Mouse (Mus musculus) heart, adult 2 months (tissue): ENCODE data around the gene Lcor. TPM values are rescaled to one million over a fixed set of nuclear protein-coding genes. Genes with fewer than 3 reads are reported as not detected.

Experiments
- DNase-seq, 2 experiments: peaks; one replicate each; pipeline ENCODE4 v3.0.0; 2021
- H3K27ac ChIP-seq: fragments of 200-600 bp; 2 replicates; pipeline ENCODE4 v1.8.1; 2022
- H3K27me3 ChIP-seq: fragments of 200-500 bp; 2 replicates; pipeline ENCODE4 v1.6.1; 2012; ENCODE audit warnings: mild to moderate bottlenecking, low read length, inconsistent platforms, mixed read lengths; ENCODE audit not compliant: control insufficient read depth, insufficient read depth
- H3K36me3 ChIP-seq: fragments of 200-500 bp; 2 replicates; pipeline ENCODE4 v1.6.1; 2012; ENCODE audit warnings: low read length, inconsistent platforms; ENCODE audit not compliant: control insufficient read depth, insufficient read depth
- H3K4me1 ChIP-seq: fragments of 200-500 bp; 2 replicates; pipeline ENCODE4 v1.6.1; 2011; ENCODE audit warnings: low read length; ENCODE audit not compliant: control insufficient read depth, insufficient read depth
- H3K4me3 ChIP-seq: fragments of 200-600 bp; 2 replicates; pipeline ENCODE4 v1.8.1; 2022
- H3K79me2 ChIP-seq: fragments of 200-500 bp; replicated peaks from 2 replicates; pipeline ENCODE4 v1.6.1; 2012; ENCODE audit warnings: mild to moderate bottlenecking, inconsistent platforms, low read length, moderate library complexity, mixed read lengths; ENCODE audit not compliant: control insufficient read depth, insufficient read depth
- H3K9ac ChIP-seq: fragments of 200-500 bp; 2 replicates; pipeline ENCODE4 v1.6.1; 2012; ENCODE audit warnings: low read depth, mild to moderate bottlenecking, control low read depth, inconsistent platforms, low read length, mixed read lengths
- CTCF ChIP-seq: fragments of 200-600 bp; IDR thresholded peaks from 2 replicates; pipeline ENCODE4 v1.8.1; 2022; ENCODE audit warnings: antibody characterized with exemption, mild to moderate bottlenecking, moderate library complexity
- EP300 ChIP-seq: fragments of 200-500 bp; IDR thresholded peaks from 2 replicates; pipeline ENCODE4 v1.6.1; 2011; ENCODE audit warnings: low read depth, low read length, control low read depth; ENCODE audit not compliant: insufficient read depth
- POLR2A ChIP-seq: fragments of 200-500 bp; IDR thresholded peaks from 2 replicates; pipeline ENCODE4 v1.6.1; 2011; ENCODE audit warnings: mild to moderate bottlenecking, low read depth, low read length, control low read depth; ENCODE audit not compliant: insufficient read depth
- WGBS: fragments of 180-500 bp; shearing (Covaris S2); methylation state at CpG from one replicate; pipeline ENCODE4 v1.1.7; 2018; 5-methylcytosine and 5-hydroxymethylcytosine counted together
- intact Hi-C: fragments of 180-260 bp; cut with DNase I; formaldehyde crosslinking; loops from one replicate; pipeline ENCODE4 v1.15.1; 2025
- microRNA-seq, 2 experiments: library from miRNA; unstranded; fragments of <30 nt; microRNA quantifications; one replicate each; pipeline ENCODE4 v1.2.0; 2021
- polyA plus RNA-seq: library from polyadenylated mRNA; depleted of rRNA; stranded (reverse); fragments of >200 nt; gene quantifications from 2 replicates; pipeline ENCODE4 v1.2.3, GENCODE M21; 2012; rRNA removed
- total RNA-seq, 2 experiments: library from RNA; stranded (reverse); gene quantifications; 2 replicates each; pipeline ENCODE4 v1.2.3; 2021

The Lcor gene
- total and polyA plus RNA-seq, 3 experiments, result 1.7 to 12.8 (median 12.2) TPM

DNA sequence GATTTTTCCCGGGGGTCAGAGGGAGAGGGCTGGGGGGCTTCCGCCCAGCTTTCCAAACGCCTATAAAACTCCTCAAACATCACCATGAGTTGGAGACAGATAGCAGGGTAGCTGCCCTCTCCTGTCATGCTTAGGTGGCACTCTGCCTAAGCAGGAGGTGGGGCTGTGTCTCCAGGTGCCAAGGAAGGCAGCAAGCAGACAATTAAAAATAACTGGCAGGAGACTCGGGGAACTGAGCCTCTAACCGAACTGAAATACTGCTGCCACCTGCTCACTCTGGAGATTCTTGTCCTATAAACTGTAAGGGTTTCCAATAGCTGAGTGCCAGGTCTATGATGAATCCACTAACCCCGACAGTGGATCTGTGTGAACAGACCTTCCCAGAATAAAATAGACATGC is 129.2 kb downstream of the Lcor start:
- Histone ChIP-seq H3K27ac (no peak overlapping the region), H3K4me3 (no peak overlapping the region), H3K4me1 (no peaks in the 10 kb centered on the region), H3K36me3 (no peaks in the 10 kb centered on the region), H3K27me3 (no peaks in the 10 kb centered on the region), H3K79me2 (no peaks in the 10 kb centered on the region), H3K9ac (no peak overlapping the region)
- intact Hi-C loops, result no loop called here
- WGBS, result 60% methylated on average over 6 of the region's 6 CpGs
- no peak for DNase-seq
- TF ChIP-seq CTCF, result no peak
- TF ChIP-seq EP300, result no peak
- TF ChIP-seq POLR2A, result no peak

Small RNA genes lying within 50 kb of the gene (microRNA-seq; reads per million reads assigned to microRNA genes)
- gene Mir8091, result 0 to 0.39 reads per million in 2 experiments

Other genes starting within 250 kb of the Lcor start
- gene Tm9sf3, start 218.6 kb upstream of the Lcor start, total RNA-seq, result 10 to 100 TPM; 69.7 to 72.7 TPM
- 27.7 and 62.3 TPM in 2 replicates for gene Tm9sf3, start 218.6 kb upstream of the Lcor start, polyA plus RNA-seq
- gene Pik3ap1, start 97.5 kb upstream of the Lcor start, total RNA-seq, result 1 to 10 TPM; 1.3 to 2.0 TPM
- 1.9 and 2.0 TPM in 2 replicates for gene Pik3ap1, start 97.5 kb upstream of the Lcor start, polyA plus RNA-seq
- 1 to 10 TPM; 8.8 to 9.9 TPM for gene Gm340, start 99.7 kb downstream of the Lcor start, total RNA-seq
- gene Gm340, start 99.7 kb downstream of the Lcor start, polyA plus RNA-seq, result 0.68 and 1.4 TPM in 2 replicates